Mouse (Mus musculus) myocyte (in vitro differentiated cells): ENCODE measurements around the gene Itpr1.
"Not testable (repeated sequence)": the region's sequence is repeated elsewhere in the genome, so short reads cannot be mapped to it uniquely, and the experiment has no call there.

Experiments used
- CEBPB ChIP-seq: IDR thresholded peaks from 2 replicates; pipeline ENCODE4 v1.6.1; 2011; ENCODE audit warnings: mild to moderate bottlenecking, moderate library complexity; ENCODE audit not compliant: poor library complexity, insufficient read depth, severe bottlenecking
- POLR2A ChIP-seq: IDR thresholded peaks from one replicate; pipeline ENCODE4 v1.6.1; 2011; ENCODE audit warnings: low read depth, mild to moderate bottlenecking, control low read depth, moderate library complexity; ENCODE audit not compliant: insufficient read length

GRCm38 (mm10) chr6:108565447-108565846 is 352.6 kb downstream of the Itpr1 start:
- TF ChIP-seq POLR2A, CEBPB: not testable (repeated sequence)
